Mouse (Mus musculus): ENCODE data around the gene Sidt1.

DNA sequence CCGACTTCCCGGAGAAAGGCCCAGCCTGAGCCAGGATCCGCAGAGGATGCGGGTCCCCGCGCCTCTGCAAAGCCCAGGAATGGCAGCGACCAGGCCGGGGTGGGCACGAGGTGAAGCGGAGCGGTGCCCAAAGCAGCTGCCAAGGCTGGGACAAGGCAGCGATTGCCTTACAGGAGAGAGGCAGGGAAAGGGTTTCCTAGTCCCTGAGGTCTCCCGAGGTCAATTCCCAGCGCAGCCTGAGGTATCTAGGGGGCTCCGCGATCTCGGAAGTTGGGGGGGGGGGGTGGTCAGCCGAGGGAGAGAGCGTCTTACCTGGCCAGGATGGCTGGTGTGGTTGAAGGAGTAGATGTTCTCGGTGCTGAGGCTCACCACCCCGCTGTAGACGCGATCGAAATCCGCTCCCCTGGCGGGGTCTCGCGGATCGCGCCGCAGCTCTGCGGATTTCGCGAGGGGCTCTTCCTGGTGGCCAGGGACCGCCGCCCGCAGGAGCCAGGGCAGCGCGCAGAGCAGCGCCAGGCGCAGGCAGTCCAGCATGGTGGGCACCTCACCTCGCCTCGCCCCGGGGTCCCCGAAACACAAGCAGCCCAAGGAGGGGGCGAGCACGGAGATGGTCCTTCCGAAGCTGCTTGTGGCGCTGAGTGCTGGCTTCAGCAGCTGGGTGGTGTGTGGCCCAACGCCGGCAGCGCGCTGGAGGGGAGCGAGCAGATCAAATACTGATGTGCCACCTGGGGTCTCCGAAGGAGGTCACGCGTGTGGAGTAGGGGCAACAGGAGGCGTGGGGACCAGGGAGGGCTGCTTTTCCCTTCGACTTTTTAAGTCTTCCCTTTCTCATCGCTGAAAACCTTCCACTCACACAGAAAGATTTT lies 768 bp downstream of the Sidt1 start:
- TF ChIP-seq CTCF (IDR thresholded peaks at IDR 0.05; ENCODE audit: low read depth) (no peak), EP300 (optimal IDR thresholded peaks at IDR 0.05) (no peak)
